Mouse (Mus musculus) cortical plate, adult 2 months (tissue): ENCODE results near the gene Lifr.

Experiments used
- CTCF ChIP-seq: fragments of 200-500 bp; IDR thresholded peaks from 2 replicates; pipeline ENCODE4 v1.5.1; 2011; ENCODE audit warnings: mild to moderate bottlenecking, control low read depth, low read length; ENCODE audit not compliant: insufficient read depth; ENCODE audit errors: extremely low read depth
- POLR2A ChIP-seq: fragments of 200-500 bp; IDR thresholded peaks from 2 replicates; pipeline ENCODE4 v1.6.1; 2011; ENCODE audit warnings: mild to moderate bottlenecking, low read length, control low read depth; ENCODE audit not compliant: insufficient read depth; ENCODE audit errors: extremely low read depth

DNA sequence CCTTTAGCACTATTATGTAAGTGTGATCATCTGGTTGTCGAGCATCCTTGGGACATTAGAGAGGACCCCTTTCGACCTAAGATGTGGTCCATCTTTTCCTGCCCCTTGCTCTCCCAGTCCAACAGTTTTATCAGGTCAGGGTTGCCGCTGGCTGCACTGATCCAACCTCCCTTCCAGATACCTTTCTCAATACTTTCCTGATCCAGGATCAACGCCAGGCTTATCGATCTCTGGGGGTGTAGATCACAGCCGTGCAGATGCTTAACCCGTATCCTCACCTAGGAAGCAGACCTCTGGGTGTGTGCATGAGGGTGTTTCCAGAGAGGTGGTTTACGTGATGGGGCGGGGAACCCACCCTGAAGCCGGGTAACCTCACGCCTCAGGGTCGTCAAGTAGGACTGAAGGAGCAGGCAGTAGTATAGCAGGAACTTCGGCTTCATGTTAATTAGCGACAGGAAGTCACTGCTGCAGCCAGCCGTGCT, 53.3 kb downstream of the Lifr start:
- TF ChIP-seq CTCF (no peak), POLR2A (no peak)
